Mouse (Mus musculus) macrophage (primary cell): ENCODE measurements around the gene Lmo2. TPM values are rescaled to one million over a fixed set of nuclear protein-coding genes. Genes with fewer than 3 reads are reported as not detected.

Experiments used
- H3K27ac ChIP-seq: fragments of 350-480 bp; formaldehyde crosslinking; 2 replicates; pipeline ENCODE4 v1.9.0; 2021
- H3K36me3 ChIP-seq: fragments of 350-480 bp; formaldehyde crosslinking; 2 replicates; pipeline ENCODE4 v1.9.0; 2021; ENCODE audit errors: inconsistent target
- H3K4me3 ChIP-seq: fragments of 350-480 bp; formaldehyde crosslinking; 2 replicates; pipeline ENCODE4 v1.9.0; 2021; ENCODE audit errors: inconsistent target
- H3K79me2 ChIP-seq: fragments of 350-480 bp; formaldehyde crosslinking; 2 replicates; pipeline ENCODE4 v1.9.0; 2021; ENCODE audit errors: inconsistent target
- WGBS: methylation state at CpG from one replicate; pipeline ENCODE4 v1.1.7; 2026; ENCODE audit warnings: inconsistent platforms; ENCODE audit not compliant: missing documents; 5-methylcytosine and 5-hydroxymethylcytosine counted together
- polyA plus RNA-seq: library from polyadenylated mRNA; stranded (reverse); fragments of 250-400 nt; gene quantifications from 3 replicates; pipeline ENCODE4 v1.2.4, GENCODE M21; 2018; ENCODE audit warnings: inconsistent platforms
- total RNA-seq, 78 experiments: library from RNA; depleted of rRNA; stranded (reverse); fragments of 250-400 nt; gene quantifications; 1 replicate in 9 of 78; 2 replicates in 24 of 78; 3 replicates in 43 of 78; 4 replicates in 2 of 78; pipeline ENCODE4 v1.2.4; 2018; ENCODE audit warnings: inconsistent platforms in 56 of 78

Gene Lmo2
- total RNA-seq (2018; cell fraction: chromatin; rRNA removed), result 100 to 1,000 TPM in 12 of 26 experiments, 10 to 100 TPM in 14; 39.5 to 213 (median 98.9) TPM
- total RNA-seq (2018; cell fraction: cytosol; rRNA removed), result 100 to 1,000 TPM; 111 to 268 (median 186) TPM
- total RNA-seq (2018; cell fraction: nucleus; rRNA removed), result 100 to 1,000 TPM in 23 of 26 experiments, 10 to 100 TPM in 3; 86.9 to 369 (median 162) TPM
- 181 to 268 TPM (median 246 TPM) in 3 replicates for polyA plus RNA-seq

GRCm38 (mm10) chr2:103957649-103958546, at the start of gene Lmo2:
TSS of gene Lmo2 (plus strand) at chr2:103957986.
- Histone ChIP-seq H3K79me2 (no peaks in the 10 kb centered on the region), H3K4me3 (no peak within 1 kb of the TSS), H3K36me3 (no peaks in the 10 kb centered on the region), H3K27ac (no peak within 1 kb of the TSS)
- 69% methylated on average over 10 of the region's 10 CpGs for WGBS

GRCm38 (mm10) chr2:103910601-103911000, 47.2 kb upstream of the Lmo2 start:
- 96% methylated on average over 5 of the region's 5 CpGs for WGBS
- Histone ChIP-seq H3K79me2 (no peaks in the 10 kb centered on the region), H3K27ac (no peak overlapping the region), H3K36me3 (no peaks in the 10 kb centered on the region), H3K4me3 (no peak overlapping the region)

DNA sequence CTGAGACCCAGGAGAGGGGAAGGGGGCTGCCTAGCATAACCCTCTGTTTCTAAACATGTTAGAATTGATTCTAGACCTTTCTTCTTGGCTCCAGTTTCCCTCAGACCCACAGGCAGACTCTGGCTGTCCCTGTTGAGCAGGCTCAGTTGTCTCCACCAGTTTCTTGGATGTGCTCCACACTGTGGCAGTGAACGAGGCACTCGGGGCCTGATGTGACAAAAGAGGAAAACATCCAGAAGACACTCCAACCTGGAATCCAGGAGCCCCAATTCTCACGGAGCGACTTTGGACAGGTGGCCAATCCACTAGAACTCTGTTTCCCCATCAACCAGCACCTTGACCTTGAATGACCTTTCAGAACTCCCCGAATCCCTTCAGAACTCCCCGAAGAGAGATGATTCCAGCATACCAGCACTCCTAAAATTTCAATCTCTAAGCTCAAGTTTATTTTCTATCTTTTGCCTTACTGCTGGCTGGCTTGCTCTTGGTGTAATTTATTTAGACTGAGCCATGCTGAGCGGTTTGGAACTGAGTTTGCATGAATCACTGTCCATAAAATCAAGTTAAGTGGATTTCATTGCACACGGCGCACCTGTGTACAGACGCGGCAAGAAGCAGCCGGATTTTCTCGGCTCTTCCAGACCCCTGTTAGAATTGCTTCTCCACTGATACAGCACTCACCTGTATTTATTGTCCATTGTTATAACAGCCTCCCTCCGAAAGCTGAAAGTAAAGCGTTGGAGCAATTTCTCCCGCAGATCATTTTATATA, 45.1 kb upstream of the Lmo2 start:
- no peak overlapping the region for H3K4me3 ChIP-seq
- 90% methylated on average over 16 of the region's 16 CpGs for WGBS
- H3K79me2 ChIP-seq, result no peaks in the 10 kb centered on the region
- H3K27ac ChIP-seq, result no peak overlapping the region
- H3K36me3 ChIP-seq, result no peaks in the 10 kb centered on the region

- Histone ChIP-seq H3K4me3 (no peak overlapping the region), H3K79me2 (no peaks in the 10 kb centered on the region), H3K36me3 (no peaks in the 10 kb centered on the region), H3K27ac (no peak overlapping the region)
- WGBS, result 50% methylated on average over 6 of the region's 6 CpGs
These were observed 44.5 kb upstream of the Lmo2 start for GRCm38 (mm10) chr2:103913252-103913650.

GRCm38 (mm10) chr2:103916069-103916468, 41.7 kb upstream of the Lmo2 start:
- no peak overlapping the region for H3K27ac ChIP-seq
- H3K4me3 ChIP-seq, result no peak overlapping the region
- no peaks in the 10 kb centered on the region for H3K36me3 ChIP-seq
- WGBS, result 94% methylated on average over 5 of the region's 5 CpGs
- H3K79me2 ChIP-seq, result no peaks in the 10 kb centered on the region

GRCm38 (mm10) chr2:103917375-103917774, 40.4 kb upstream of the Lmo2 start:
- no peak overlapping the region for H3K4me3 ChIP-seq
- H3K36me3 ChIP-seq, result no peaks in the 10 kb centered on the region
- WGBS, result 81% methylated on average over 5 of the region's 5 CpGs
- no peak overlapping the region for H3K27ac ChIP-seq
- no peaks in the 10 kb centered on the region for H3K79me2 ChIP-seq

- Histone ChIP-seq H3K79me2 (no peaks in the 10 kb centered on the region), H3K36me3 (no peaks in the 10 kb centered on the region), H3K4me3 (no peak overlapping the region), H3K27ac (no peak overlapping the region)
- 91% methylated on average over 2 of the region's 2 CpGs for WGBS
These were observed 39.4 kb upstream of the Lmo2 start for GRCm38 (mm10) chr2:103918375-103918774.

DNA sequence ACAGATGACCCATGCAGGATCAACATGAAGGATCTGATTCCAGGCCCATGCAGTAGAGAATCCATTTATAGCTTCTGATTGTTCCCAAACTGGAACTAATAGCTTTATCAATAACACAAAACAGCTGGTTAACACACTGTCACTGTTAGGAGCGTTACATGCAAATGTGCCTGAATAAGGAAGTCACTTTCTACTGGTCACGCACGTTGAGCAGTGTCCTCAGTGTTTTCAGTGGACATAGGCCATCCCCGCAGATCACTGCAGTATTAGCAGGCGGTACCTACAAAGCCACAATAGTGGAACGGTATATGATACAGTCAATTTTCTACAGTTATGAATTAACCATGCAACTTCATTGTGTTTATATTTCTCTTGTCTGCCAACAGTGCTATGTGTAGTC, 38.3 kb upstream of the Lmo2 start:
- H3K27ac ChIP-seq, result no peak overlapping the region
- WGBS, result 75% methylated on average over 6 of the region's 6 CpGs
- no peak overlapping the region for H3K4me3 ChIP-seq
- H3K79me2 ChIP-seq, result no peaks in the 10 kb centered on the region
- H3K36me3 ChIP-seq, result no peaks in the 10 kb centered on the region

- Histone ChIP-seq H3K36me3 (no peaks in the 10 kb centered on the region), H3K4me3 (no peak overlapping the region), H3K27ac (no peak overlapping the region), H3K79me2 (no peaks in the 10 kb centered on the region)
- 97% methylated on average over 4 of the region's 4 CpGs for WGBS
These were observed 31.1 kb upstream of the Lmo2 start for GRCm38 (mm10) chr2:103926586-103927113.

- Histone ChIP-seq H3K36me3 (no peaks in the 10 kb centered on the region), H3K27ac (peak overlapping the region; percentile 48), H3K79me2 (no peaks in the 10 kb centered on the region), H3K4me3 (no peak overlapping the region)
- 100% methylated on average over 1 of the region's 1 CpGs for WGBS
These were observed 30.1 kb upstream of the Lmo2 start for GRCm38 (mm10) chr2:103927610-103928145.

- Histone ChIP-seq H3K4me3 (no peak overlapping the region), H3K79me2 (no peaks in the 10 kb centered on the region), H3K36me3 (no peaks in the 10 kb centered on the region), H3K27ac (no peak overlapping the region)
- WGBS, result 60% methylated on average over 13 of the region's 13 CpGs
These were observed 27.3 kb upstream of the Lmo2 start for GRCm38 (mm10) chr2:103930306-103931019.

- no peak overlapping the region for H3K27ac ChIP-seq
These were observed 26.3 kb upstream of the Lmo2 start for GRCm38 (mm10) chr2:103931511-103931911.

GRCm38 (mm10) chr2:103932025-103932424, 25.8 kb upstream of the Lmo2 start:
- 54% methylated on average over 2 of the region's 2 CpGs for WGBS
- no peaks in the 10 kb centered on the region for H3K79me2 ChIP-seq
- H3K27ac ChIP-seq, result no peak overlapping the region
- no peak overlapping the region for H3K4me3 ChIP-seq
- H3K36me3 ChIP-seq, result no peaks in the 10 kb centered on the region

More at GRCm38 (mm10) chr2:103931511-103931911, 26.3 kb upstream of the Lmo2 start:
- 51% methylated on average over 7 of the region's 7 CpGs for WGBS
- Histone ChIP-seq H3K4me3 (no peak overlapping the region), H3K36me3 (no peaks in the 10 kb centered on the region), H3K79me2 (no peaks in the 10 kb centered on the region)

- H3K79me2 ChIP-seq, result no peaks in the 10 kb centered on the region
- 39% methylated on average over 8 of the region's 9 CpGs for WGBS
- no peak overlapping the region for H3K4me3 ChIP-seq
- H3K36me3 ChIP-seq, result no peaks in the 10 kb centered on the region
- H3K27ac ChIP-seq, result no peak overlapping the region
These were observed 25.3 kb upstream of the Lmo2 start for GRCm38 (mm10) chr2:103932480-103932879.
